28 mouse cellular contexts compared by ENCODE assay signal in genomic region chr19:4079594-4079993, GRCm38 (mm10). TPM values are rescaled to one million over a fixed set of nuclear protein-coding genes. Genes with fewer than 3 reads are reported as not detected.
DNase-seq lines count a peak whose midpoint lies in the region; ATAC-seq lines count a peak whose summit lies in the region.
"Had no signal": no experiment of that assay in that cellular context is flagged by ENCODE, and none has a peak within 500 bp of the region (broad histone marks: within the 10 kb centered on the region; RNA-seq: fewer than 3 reads in every experiment).

No protein-coding gene starts in this region.

- ATAC-seq in liver, embryonic 13.5 days (ENCODE audit: low read depth): peak; percentile 19; the same call in 1 of the 2 replicates
- ATAC-seq: forebrain, postnatal 0 days; intestine, postnatal 0 days had no signal

- peaks cover 5% of the 10 kb centered on the region; the same call in 1 of the 2 replicates for H3K27me3 ChIP-seq in liver, embryonic 13.5 days

- H3K4me1 ChIP-seq in liver, embryonic 13.5 days (replicated peaks): peaks cover 43% of the 10 kb centered on the region

- H3K9ac ChIP-seq in liver, embryonic 13.5 days: no peak overlapping the region
- H3K9ac ChIP-seq: forebrain, postnatal 0 days; heart, embryonic 13.5 days had no signal

- no peak overlapping the region for H3K4me2 ChIP-seq in liver, embryonic 13.5 days
- H3K4me2 ChIP-seq: heart, embryonic 13.5 days had no signal

- H3K4me3 ChIP-seq in liver, embryonic 13.5 days (replicated peaks): no peak overlapping the region
- H3K4me3 ChIP-seq: heart, embryonic 13.5 days; midbrain, embryonic 10.5 days had no signal

- H3K27ac ChIP-seq in liver, embryonic 13.5 days: no peak overlapping the region
- H3K27ac ChIP-seq: heart, embryonic 13.5 days; midbrain, embryonic 10.5 days had no signal

- no peaks in the 10 kb centered on the region for H3K9me3 ChIP-seq in liver, embryonic 13.5 days (replicated peaks)
- H3K9me3 ChIP-seq: heart, embryonic 13.5 days had no signal

- peak; percentile 27 to 51 for DNase-seq in adrenal gland, adult (ENCODE audit: inconsistent age in 2 of 2, low spot score in 1 of 2)
- no peak for DNase-seq in adrenal gland, postnatal 10 days
- peak; percentile 29 to 36 for DNase-seq in cerebellum, postnatal 25 days
- no peak for DNase-seq in cerebellum, adult 18-20 months
- DNase-seq in liver, embryonic 13.5 days: no peak
- DNase-seq in liver: no peak
- DNase-seq in left cerebral cortex, adult 11 months (ENCODE audit: low spot score): no peak
- DNase-seq: adrenal gland, postnatal 36 days; forebrain, postnatal 0 days; gastrocnemius, postnatal 14 days; heart, adult 18-20 months; heart, postnatal 14 days; kidney, postnatal 10 days; right cerebral cortex, adult 18-20 months; right cerebral cortex, postnatal 4 days; thymus, adult 18-20 months; thymus, postnatal 36 days had no signal

- WGBS in liver, embryonic 13.5 days (ENCODE audit: insufficient replicate concordance): 47% methylated on average over 1 of the region's 1 CpGs

- H3K36me3 ChIP-seq in liver, embryonic 13.5 days: no peaks in the 10 kb centered on the region
- H3K36me3 ChIP-seq: heart, embryonic 13.5 days; midbrain, embryonic 10.5 days had no signal

RNA-seq across cellular contexts. Expression of gene Cabp2, which starts 1.8 kb away (rescaled TPM):
- total RNA-seq in adrenal gland, postnatal 10 days (2021): under 1 TPM in 1 of 2 experiments, not detected in 1; 0.63 TPM
- polyA plus RNA-seq in liver, embryonic 13.5 days (2015; fragmentation: Nextera tagmentation; extraction: Ambion mirVana): 0.43 and 0.67 TPM in 2 replicates
- total RNA-seq: adrenal gland, postnatal 36 days; forebrain, postnatal 0 days; gastrocnemius, postnatal 14 days; heart, adult 18-20 months; heart, postnatal 14 days; layer of hippocampus, postnatal 10 days; left cerebral cortex, adult 8-10 months; midbrain, postnatal 0 days had no signal
- polyA plus RNA-seq: embryonic facial prominence, embryonic 14.5 days; forebrain, postnatal 0 days; heart, embryonic 13.5 days; hindbrain, embryonic 11.5 days; intestine, postnatal 0 days; limb, embryonic 11.5 days; lung, embryonic 16.5 days; midbrain, embryonic 10.5 days; midbrain, postnatal 0 days; neural tube, embryonic 14.5 days had no signal

RNA-seq across cellular contexts. Expression of gene Cdk2ap2, which starts 17.4 kb away (rescaled TPM):
- total RNA-seq in adrenal gland, postnatal 10 days (2021): 10 to 100 TPM; 56.3 to 64.1 TPM
- polyA plus RNA-seq in liver, embryonic 13.5 days (2015; fragmentation: Nextera tagmentation; extraction: Ambion mirVana): 94.3 and 94.7 TPM in 2 replicates

RNA-seq across cellular contexts. Expression of gene Pitpnm1, which starts 20.2 kb away (rescaled TPM):
- total RNA-seq in adrenal gland, postnatal 10 days (2021): 10 to 100 TPM; 59.7 to 75.1 TPM
- 2.8 and 3.1 TPM in 2 replicates for polyA plus RNA-seq in liver, embryonic 13.5 days (2015; fragmentation: Nextera tagmentation; extraction: Ambion mirVana)

RNA-seq across cellular contexts. Expression of gene Gstp3, which starts 20.2 kb away (rescaled TPM):
- total RNA-seq in adrenal gland, postnatal 10 days (2021): 10 to 100 TPM; 42.6 to 90.1 TPM
- polyA plus RNA-seq in liver, embryonic 13.5 days (2015; fragmentation: Nextera tagmentation; extraction: Ambion mirVana): 28.0 and 28.3 TPM in 2 replicates
- total RNA-seq: forebrain, postnatal 0 days; gastrocnemius, postnatal 14 days; heart, adult 18-20 months; heart, postnatal 14 days; layer of hippocampus, postnatal 10 days; left cerebral cortex, adult 8-10 months; midbrain, postnatal 0 days had no signal
- polyA plus RNA-seq: forebrain, postnatal 0 days; hindbrain, embryonic 11.5 days; midbrain, postnatal 0 days; neural tube, embryonic 14.5 days had no signal

RNA-seq across cellular contexts. Expression of gene Gstp2, which starts 33.8 kb away (rescaled TPM):
- 10 to 100 TPM; 34.9 to 50.2 TPM for total RNA-seq in adrenal gland, postnatal 10 days (2021)
- 7.7 and 11.2 TPM in 2 replicates for polyA plus RNA-seq in liver, embryonic 13.5 days (2015; fragmentation: Nextera tagmentation; extraction: Ambion mirVana)
- total RNA-seq: midbrain, postnatal 0 days had no signal
- polyA plus RNA-seq: neural tube, embryonic 14.5 days had no signal

Comparison
In these comparisons a context has a peak if more than half of its experiments do, and no peak if none do; other contexts are left out.
1. DNase-seq: peak in adrenal gland, adult (2 of 2) and cerebellum, postnatal 25 days (2 of 2); none in adrenal gland, postnatal 10 days (single experiment), cerebellum, adult 18-20 months (0 of 2), liver, embryonic 13.5 days (single experiment), liver (single experiment) and left cerebral cortex, adult 11 months (single experiment).